ENCODE assay signal across 19 mouse cellular contexts in genomic region chr3:83194911-83195310, GRCm38 (mm10).
DNase-seq lines count a peak whose midpoint lies in the region.
"Had no signal": no experiment of that assay in that cellular context is flagged by ENCODE, and none has a peak within 500 bp of the region (broad histone marks: within the 10 kb centered on the region; RNA-seq: fewer than 3 reads in every experiment).

No protein-coding gene starts in this region.

- H3K9me3 ChIP-seq in heart, embryonic 10.5 days: no peaks in the 10 kb centered on the region
- H3K9me3 ChIP-seq: embryonic facial prominence, embryonic 12.5 days; embryonic facial prominence, embryonic 15.5 days; forebrain, embryonic 12.5 days; forebrain, embryonic 15.5 days; heart, embryonic 13.5 days; hindbrain, embryonic 12.5 days; hindbrain, embryonic 15.5 days had no signal

- H3K4me1 ChIP-seq in heart, embryonic 10.5 days: no peaks in the 10 kb centered on the region
- H3K4me1 ChIP-seq: embryonic facial prominence, embryonic 12.5 days; embryonic facial prominence, embryonic 15.5 days; forebrain, embryonic 12.5 days; forebrain, embryonic 15.5 days; heart, embryonic 13.5 days; hindbrain, embryonic 12.5 days; hindbrain, embryonic 15.5 days had no signal

- 64% methylated on average over 5 of the region's 5 CpGs for WGBS in heart, embryonic 10.5 days

- DNase-seq in adrenal gland, adult 8-10 months: peak; percentile 42
- DNase-seq in adrenal gland, postnatal 4 days (ENCODE audit: low spot score in 2 of 2): no peak
- DNase-seq in adrenal gland, postnatal 10 days: peak; percentile 35
- DNase-seq in adrenal gland, postnatal 36 days: peak; percentile 26 to 55
- DNase-seq in heart, embryonic 10.5 days (ENCODE audit: low spot score): no peak
- no peak for DNase-seq in urinary bladder, postnatal 25 days (ENCODE audit: low spot score)
- DNase-seq in thymus, postnatal 10 days (ENCODE audit: low spot score in 2 of 2): no peak
- DNase-seq: cerebellum, adult 18-20 months; cerebellum, adult 9-10 months; cerebellum, postnatal 14 days; gastrocnemius, postnatal 25 days; heart, postnatal 14 days had no signal

- H3K36me3 ChIP-seq in heart, embryonic 10.5 days: no peaks in the 10 kb centered on the region
- H3K36me3 ChIP-seq: embryonic facial prominence, embryonic 12.5 days; embryonic facial prominence, embryonic 15.5 days; forebrain, embryonic 12.5 days; forebrain, embryonic 15.5 days; heart, embryonic 13.5 days; hindbrain, embryonic 12.5 days; hindbrain, embryonic 15.5 days had no signal

- no peak overlapping the region for H3K4me3 ChIP-seq in heart, embryonic 10.5 days
- H3K4me3 ChIP-seq: embryonic facial prominence, embryonic 12.5 days; embryonic facial prominence, embryonic 15.5 days; forebrain, embryonic 12.5 days; forebrain, embryonic 15.5 days; heart, embryonic 13.5 days; hindbrain, embryonic 12.5 days; hindbrain, embryonic 15.5 days had no signal

- H3K27ac ChIP-seq in heart, embryonic 10.5 days: no peak overlapping the region
- H3K27ac ChIP-seq: embryonic facial prominence, embryonic 12.5 days; embryonic facial prominence, embryonic 15.5 days; forebrain, embryonic 12.5 days; forebrain, embryonic 15.5 days; heart, embryonic 13.5 days; hindbrain, embryonic 12.5 days; hindbrain, embryonic 15.5 days had no signal

- H3K27me3 ChIP-seq in heart, embryonic 10.5 days (ENCODE audit: insufficient read depth, poor library complexity, severe bottlenecking): no peaks in the 10 kb centered on the region
- H3K27me3 ChIP-seq: embryonic facial prominence, embryonic 12.5 days; embryonic facial prominence, embryonic 15.5 days; forebrain, embryonic 12.5 days; forebrain, embryonic 15.5 days; heart, embryonic 13.5 days; hindbrain, embryonic 12.5 days; hindbrain, embryonic 15.5 days had no signal

Comparison
In these comparisons a context has a peak if more than half of its experiments do, and no peak if none do; other contexts are left out.
1. DNase-seq: peak in adrenal gland, adult 8-10 months (single experiment), adrenal gland, postnatal 10 days (single experiment) and adrenal gland, postnatal 36 days (2 of 2); none in adrenal gland, postnatal 4 days (0 of 2), heart, embryonic 10.5 days (single experiment), urinary bladder, postnatal 25 days (single experiment) and thymus, postnatal 10 days (0 of 2).